In the genomic region with DNA sequence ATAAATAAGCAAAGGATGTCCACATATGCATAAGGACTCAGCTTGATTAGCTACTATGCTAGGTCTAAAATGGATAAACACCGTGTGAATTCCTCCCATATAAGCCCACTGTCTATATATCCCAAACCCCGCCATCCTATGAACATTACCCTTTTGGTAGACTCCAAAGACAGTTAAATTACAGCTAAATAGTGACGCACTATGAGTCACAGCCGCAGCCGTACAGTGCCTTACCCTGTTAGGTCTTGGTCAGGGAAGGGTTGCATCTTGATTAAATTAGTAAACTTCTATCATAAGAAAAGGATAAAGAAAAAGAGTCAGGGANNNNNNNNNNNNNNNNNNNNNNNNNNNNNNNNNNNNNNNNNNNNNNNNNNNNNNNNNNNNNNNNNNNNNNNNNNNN, we compare ENCODE assay signal across 21 mouse cellular contexts.
"Had no signal": no experiment of that assay in that cellular context is flagged by ENCODE, and none has a peak within 500 bp of the region (broad histone marks: within the 10 kb centered on the region; RNA-seq: fewer than 3 reads in every experiment).

No protein-coding gene starts in this region.

- H3K4me2 ChIP-seq: liver, embryonic 15.5 days; lung, embryonic 15.5 days; midbrain, embryonic 12.5 days; midbrain, embryonic 15.5 days; neural tube, embryonic 13.5 days; neural tube, embryonic 15.5 days had no signal

- ATAC-seq: liver, postnatal 0 days; lung, postnatal 0 days; midbrain, embryonic 15.5 days had no signal

- H3K9ac ChIP-seq: liver, embryonic 15.5 days; liver, postnatal 0 days; lung, embryonic 15.5 days; midbrain, embryonic 12.5 days; midbrain, embryonic 15.5 days; neural tube, embryonic 13.5 days; neural tube, embryonic 15.5 days had no signal

- H3K4me3 ChIP-seq: liver, embryonic 15.5 days; lung, embryonic 15.5 days; megakaryocyte, embryonic 14.5 days; midbrain, embryonic 12.5 days; midbrain, embryonic 15.5 days; neural tube, embryonic 13.5 days; neural tube, embryonic 15.5 days had no signal

- H3K4me1 ChIP-seq: lung, embryonic 15.5 days; midbrain, embryonic 15.5 days had no signal

- H3K27ac ChIP-seq: liver, embryonic 15.5 days; lung, embryonic 15.5 days; macrophage; midbrain, embryonic 12.5 days; midbrain, embryonic 15.5 days; neural tube, embryonic 13.5 days; neural tube, embryonic 15.5 days had no signal

- H3K9me3 ChIP-seq: liver, embryonic 15.5 days; lung, embryonic 15.5 days; megakaryocyte, embryonic 14.5 days; midbrain, embryonic 12.5 days; midbrain, embryonic 15.5 days; neural tube, embryonic 13.5 days; neural tube, embryonic 15.5 days had no signal

- H3K27me3 ChIP-seq: liver, embryonic 15.5 days; lung, embryonic 15.5 days; megakaryocyte, embryonic 14.5 days; midbrain, embryonic 12.5 days; midbrain, embryonic 15.5 days; neural tube, embryonic 13.5 days; neural tube, embryonic 15.5 days had no signal

- DNase-seq: liver, postnatal 0 days; lung, adult 2 months; lung, postnatal 14 days; lung, postnatal 36 days; retina, postnatal 1 day; right cerebral cortex, adult 18-20 months; right cerebral cortex, postnatal 25 days; right cerebral cortex, postnatal 4 days; spleen, adult 18-20 months; thymus, adult 18-20 months; thymus, postnatal 14 days; thymus, postnatal 36 days had no signal

- H3K36me3 ChIP-seq: liver, embryonic 15.5 days; lung, embryonic 15.5 days; midbrain, embryonic 12.5 days; midbrain, embryonic 15.5 days; neural tube, embryonic 13.5 days; neural tube, embryonic 15.5 days had no signal
